Mouse (Mus musculus) heart, adult 2 months (tissue): ENCODE results near the gene Emilin1. TPM values are rescaled to one million over a fixed set of nuclear protein-coding genes. Genes with fewer than 3 reads are reported as not detected.

ENCODE experiments used
- DNase-seq, 2 experiments: peaks; one replicate each; pipeline ENCODE4 v3.0.0; 2021
- H3K27ac ChIP-seq: fragments of 200-600 bp; 2 replicates; pipeline ENCODE4 v1.8.1; 2022
- H3K27me3 ChIP-seq: fragments of 200-500 bp; 2 replicates; pipeline ENCODE4 v1.6.1; 2012; ENCODE audit warnings: mild to moderate bottlenecking, low read length, inconsistent platforms, mixed read lengths; ENCODE audit not compliant: control insufficient read depth, insufficient read depth
- H3K36me3 ChIP-seq: fragments of 200-500 bp; 2 replicates; pipeline ENCODE4 v1.6.1; 2012; ENCODE audit warnings: low read length, inconsistent platforms; ENCODE audit not compliant: control insufficient read depth, insufficient read depth
- H3K4me1 ChIP-seq: fragments of 200-500 bp; 2 replicates; pipeline ENCODE4 v1.6.1; 2011; ENCODE audit warnings: low read length; ENCODE audit not compliant: control insufficient read depth, insufficient read depth
- H3K4me3 ChIP-seq: fragments of 200-600 bp; 2 replicates; pipeline ENCODE4 v1.8.1; 2022
- H3K79me2 ChIP-seq: fragments of 200-500 bp; replicated peaks from 2 replicates; pipeline ENCODE4 v1.6.1; 2012; ENCODE audit warnings: mild to moderate bottlenecking, inconsistent platforms, low read length, moderate library complexity, mixed read lengths; ENCODE audit not compliant: control insufficient read depth, insufficient read depth
- H3K9ac ChIP-seq: fragments of 200-500 bp; 2 replicates; pipeline ENCODE4 v1.6.1; 2012; ENCODE audit warnings: low read depth, mild to moderate bottlenecking, control low read depth, inconsistent platforms, low read length, mixed read lengths
- CTCF ChIP-seq: fragments of 200-600 bp; IDR thresholded peaks from 2 replicates; pipeline ENCODE4 v1.8.1; 2022; ENCODE audit warnings: antibody characterized with exemption, mild to moderate bottlenecking, moderate library complexity
- EP300 ChIP-seq: fragments of 200-500 bp; IDR thresholded peaks from 2 replicates; pipeline ENCODE4 v1.6.1; 2011; ENCODE audit warnings: low read depth, low read length, control low read depth; ENCODE audit not compliant: insufficient read depth
- POLR2A ChIP-seq: fragments of 200-500 bp; IDR thresholded peaks from 2 replicates; pipeline ENCODE4 v1.6.1; 2011; ENCODE audit warnings: mild to moderate bottlenecking, low read depth, low read length, control low read depth; ENCODE audit not compliant: insufficient read depth
- WGBS: fragments of 180-500 bp; shearing (Covaris S2); methylation state at CpG from one replicate; pipeline ENCODE4 v1.1.7; 2018; 5-methylcytosine and 5-hydroxymethylcytosine counted together
- intact Hi-C: fragments of 180-260 bp; cut with DNase I; formaldehyde crosslinking; loops from one replicate; pipeline ENCODE4 v1.15.1; 2025
- polyA plus RNA-seq: library from polyadenylated mRNA; depleted of rRNA; stranded (reverse); fragments of >200 nt; gene quantifications from 2 replicates; pipeline ENCODE4 v1.2.3, GENCODE M21; 2012
- total RNA-seq, 2 experiments: library from RNA; stranded (reverse); gene quantifications; 2 replicates each; pipeline ENCODE4 v1.2.3; 2021

Gene Emilin1
- total and polyA plus RNA-seq, 3 experiments = 21.2 to 30.6 (median 21.3) TPM

GRCm38 (mm10) chr5:30944956-30945781 is 32.0 kb downstream of the Emilin1 start, which contains the start of gene Cgref1:
Cgref1 (minus strand) TSS chr5:30945591.
- DNase-seq = peak; percentile 63 to 66
- peak within 1 kb of the TSS; percentile 42 for H3K4me3 ChIP-seq

GRCm38 (mm10) chr5:30948620-30949019 is 35.4 kb downstream of the Emilin1 start:
- Histone ChIP-seq H3K36me3 (no peaks in the 10 kb centered on the region), H3K27ac (no peak overlapping the region), H3K27me3 (no peaks in the 10 kb centered on the region), H3K4me1 (peaks cover 10% of the 10 kb centered on the region), H3K4me3 (no peak overlapping the region), H3K79me2 (no peaks in the 10 kb centered on the region), H3K9ac (no peak overlapping the region)
- intact Hi-C loops = no loop called here
- no peak for DNase-seq
- 86% methylated on average over 5 of the region's 5 CpGs for WGBS
- TF ChIP-seq CTCF (no peak), POLR2A (no peak), EP300 (no peak)

More at GRCm38 (mm10) chr5:30944956-30945781, 32.0 kb downstream of the Emilin1 start, which contains the start of gene Cgref1:
- no peaks in the 10 kb centered on the region for H3K79me2 ChIP-seq
- peak; percentile 55 for TF ChIP-seq CTCF
- TF ChIP-seq POLR2A = no peak
- TF ChIP-seq EP300 = no peak
- 10% methylated on average over 44 of the region's 44 CpGs for WGBS
- H3K27ac ChIP-seq = no peak within 1 kb of the TSS
- peak within 1 kb of the TSS; percentile 59 for H3K9ac ChIP-seq
- H3K36me3 ChIP-seq = no peaks in the 10 kb centered on the region
- peaks cover 1% of the 10 kb centered on the region for H3K4me1 ChIP-seq
- no peaks in the 10 kb centered on the region for H3K27me3 ChIP-seq
- intact Hi-C loops = loop anchor here (1.0 kb wide), 1 partner anchor 25 kb away; no protein-coding TSS in a partner anchor

DNA sequence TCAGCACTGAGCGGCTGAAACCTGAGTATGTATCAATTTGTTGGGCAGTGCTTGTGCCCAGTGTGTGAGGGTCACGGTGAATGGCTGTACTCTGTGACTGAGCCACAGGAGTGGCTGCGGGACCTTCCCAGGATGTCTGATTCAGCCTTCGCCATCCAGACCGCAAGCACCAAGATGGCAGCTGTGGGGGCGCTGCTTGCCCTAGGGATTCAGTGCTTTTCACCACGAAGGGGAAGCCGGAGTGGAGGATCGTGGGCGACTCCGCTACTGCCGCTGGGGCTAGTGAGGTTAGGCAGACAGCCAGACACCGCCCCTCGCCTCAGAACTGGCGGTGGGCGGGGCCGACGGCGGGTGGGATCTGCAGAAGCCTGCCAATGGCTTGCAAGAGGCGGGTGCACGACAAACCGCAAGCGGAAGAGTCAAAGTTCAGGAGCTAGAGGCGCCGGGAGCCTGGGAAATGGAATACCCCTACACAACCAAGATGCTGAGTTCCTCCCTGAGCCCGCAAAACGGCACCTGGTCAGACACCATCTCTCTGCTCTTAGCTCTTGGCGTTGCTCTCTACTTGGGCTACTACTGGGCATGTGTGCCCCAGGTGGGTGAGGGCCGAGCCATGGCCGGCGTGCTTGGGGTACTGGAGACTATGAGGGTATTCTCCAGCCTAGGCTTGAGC is 36.6 kb downstream of the Emilin1 start:
- H3K36me3 ChIP-seq = no peaks in the 10 kb centered on the region
- H3K27ac ChIP-seq = peak overlapping the region; percentile 82
- peak overlapping the region; percentile 64 for H3K4me3 ChIP-seq
- H3K27me3 ChIP-seq = no peaks in the 10 kb centered on the region
- H3K4me1 ChIP-seq = peaks cover 10% of the 10 kb centered on the region
- intact Hi-C loops = no loop called here
- under 1% methylated on average over 31 of the region's 31 CpGs for WGBS
- 0 out of 2 replicates have a peak, but pooled peaks have one; percentile 50 for TF ChIP-seq EP300
- TF ChIP-seq POLR2A = peak; percentile 90
- TF ChIP-seq CTCF = peak; percentile 35
- no peaks in the 10 kb centered on the region for H3K79me2 ChIP-seq
- H3K9ac ChIP-seq = peak overlapping the region; percentile 85
- peak; percentile 95 for DNase-seq

GRCm38 (mm10) chr5:30950451-30950850 is 37.2 kb downstream of the Emilin1 start:
- peak in 1 of 2 experiments; percentile 45 for DNase-seq
- Histone ChIP-seq H3K9ac (peak overlapping the region; percentile 85), H3K79me2 (no peaks in the 10 kb centered on the region), H3K4me1 (peaks cover 10% of the 10 kb centered on the region), H3K4me3 (peak overlapping the region; percentile 64), H3K27me3 (no peaks in the 10 kb centered on the region), H3K27ac (peak overlapping the region; percentile 82), H3K36me3 (no peaks in the 10 kb centered on the region)
- intact Hi-C loops = no loop called here
- TF ChIP-seq POLR2A (0 out of 2 replicates have a peak, but pooled peaks have one; percentile 6), EP300 (no peak), CTCF (no peak)
- 31% methylated on average over 4 of the region's 4 CpGs for WGBS

DNA sequence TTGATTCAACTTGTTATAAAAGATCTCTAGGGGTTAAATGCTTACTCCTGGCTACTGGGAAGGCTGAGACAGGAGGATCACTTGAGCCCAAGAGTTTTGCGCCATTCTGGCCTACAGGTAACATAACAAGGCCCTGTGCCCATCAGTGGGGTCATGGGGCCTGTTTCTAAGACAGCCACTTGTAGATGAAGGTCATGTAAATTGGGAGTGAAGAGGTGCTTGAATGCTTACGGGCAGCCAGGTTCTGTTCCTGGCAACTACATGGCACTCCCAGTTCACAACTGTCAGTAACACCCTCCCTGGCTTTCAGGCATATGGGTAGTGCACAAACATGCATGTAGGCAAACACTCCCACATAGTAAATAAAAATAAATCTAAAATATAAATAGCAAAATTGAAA is 37.7 kb downstream of the Emilin1 start:
- Histone ChIP-seq H3K4me3 (peak overlapping the region; percentile 64; the same call in 1 of the 2 replicates), H3K27me3 (no peaks in the 10 kb centered on the region), H3K79me2 (no peaks in the 10 kb centered on the region), H3K4me1 (peaks cover 9% of the 10 kb centered on the region; the same call in 1 of the 2 replicates), H3K27ac (peak overlapping the region; percentile 82), H3K9ac (no peak overlapping the region), H3K36me3 (no peaks in the 10 kb centered on the region)
- no peak for DNase-seq
- TF ChIP-seq EP300 (no peak), POLR2A (no peak), CTCF (no peak)
- 67% methylated on average over 2 of the region's 2 CpGs for WGBS
- intact Hi-C loops = no loop called here

DNA sequence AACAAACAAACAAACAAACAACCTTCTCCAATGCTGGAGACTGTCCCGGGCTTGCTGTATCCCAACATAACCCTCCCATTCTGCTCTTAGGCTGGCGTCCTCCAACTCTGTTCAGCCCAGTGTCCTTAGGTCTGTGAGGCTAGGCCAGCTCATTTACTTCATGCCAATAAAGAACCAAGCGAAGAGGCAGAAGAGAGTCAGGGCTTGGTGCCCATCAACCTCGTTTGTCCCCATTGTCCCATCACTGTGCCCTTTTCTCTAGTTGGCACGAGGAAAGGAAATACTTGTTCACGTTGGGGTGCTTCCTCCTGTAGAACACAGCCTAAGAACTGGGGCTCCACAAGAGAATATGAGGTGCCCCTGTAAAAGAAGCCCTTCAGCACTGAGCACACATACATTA is 38.5 kb downstream of the Emilin1 start:
- Histone ChIP-seq H3K9ac (no peak overlapping the region), H3K27ac (peak overlapping the region; percentile 82), H3K4me3 (no peak overlapping the region), H3K4me1 (peaks cover 9% of the 10 kb centered on the region; the same call in 1 of the 2 replicates), H3K36me3 (no peaks in the 10 kb centered on the region), H3K27me3 (no peaks in the 10 kb centered on the region), H3K79me2 (no peaks in the 10 kb centered on the region)
- DNase-seq = no peak
- TF ChIP-seq POLR2A (peak; percentile 31; the same call in 1 of the 2 replicates), CTCF (no peak), EP300 (peak; percentile 36; the same call in 1 of the 2 replicates)
- intact Hi-C loops = no loop called here
- 40% methylated on average over 6 of the region's 6 CpGs for WGBS
